Comparison of ENCODE assay signal across 33 mouse cellular contexts in the genomic region with DNA sequence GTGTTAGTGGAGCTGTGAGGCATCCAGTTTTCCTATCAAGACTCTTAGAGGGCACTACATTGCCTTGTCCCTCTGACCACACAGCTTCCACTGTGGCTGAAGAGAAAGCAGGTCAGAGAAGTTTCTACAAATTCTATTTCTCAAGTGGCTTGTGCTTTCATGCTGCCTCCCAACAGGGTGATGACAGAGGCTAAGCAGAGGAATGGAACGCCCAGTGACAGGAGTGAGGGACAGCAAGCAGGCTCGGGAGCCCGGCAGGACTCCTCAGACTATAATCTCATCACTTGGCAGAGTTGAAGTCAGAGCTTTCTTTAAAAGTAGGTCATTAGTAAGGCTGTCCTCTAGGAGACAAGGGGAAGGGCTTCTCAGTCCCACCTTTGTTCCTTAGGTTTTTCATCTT. TPM values are rescaled to one million over a fixed set of nuclear protein-coding genes. Genes with fewer than 3 reads are reported as not detected.
DNase-seq lines count a peak whose midpoint lies in the region; ATAC-seq and TF ChIP-seq lines count a peak whose summit lies in the region.
"Had no signal": no experiment of that assay in that cellular context is flagged by ENCODE, and none has a peak within 500 bp of the region (broad histone marks: within the 10 kb centered on the region; RNA-seq: fewer than 3 reads in every experiment).

No protein-coding gene starts in this region.

- no peak overlapping the region for H3K27ac ChIP-seq in heart, embryonic 10.5 days
- H3K27ac ChIP-seq in heart, embryonic 13.5 days (replicated peaks): peak overlapping the region; percentile 31; the same call in 1 of the 2 replicates
- no peak overlapping the region for H3K27ac ChIP-seq in heart, embryonic 16.5 days (ENCODE audit: low read length)
- no peak overlapping the region for H3K27ac ChIP-seq in stomach, postnatal 0 days (replicated peaks)
- H3K27ac ChIP-seq: embryonic facial prominence, embryonic 12.5 days; embryonic facial prominence, embryonic 15.5 days; gastrocnemius, adult 2 months; hindbrain, embryonic 10.5 days; hindbrain, embryonic 13.5 days; intestine, embryonic 15.5 days had no signal

- no peak for TF ChIP-seq EP300 in stomach, postnatal 0 days (optimal IDR thresholded peaks at IDR 0.05)

- peaks cover 10% of the 10 kb centered on the region; the same call in 1 of the 2 replicates for H3K27me3 ChIP-seq in heart, embryonic 10.5 days (ENCODE audit: insufficient read depth, poor library complexity, severe bottlenecking)
- H3K27me3 ChIP-seq in heart, embryonic 13.5 days (replicated peaks): peaks cover 17% of the 10 kb centered on the region
- peaks cover 3% of the 10 kb centered on the region; the same call in 1 of the 2 replicates for H3K27me3 ChIP-seq in heart, embryonic 16.5 days (ENCODE audit: control insufficient read depth, insufficient read depth, low read length)
- H3K27me3 ChIP-seq in stomach, postnatal 0 days (ENCODE audit: control insufficient read depth, insufficient read depth, low read length): no peaks in the 10 kb centered on the region
- H3K27me3 ChIP-seq: CH12.LX; embryonic facial prominence, embryonic 15.5 days; intestine, embryonic 15.5 days; Patski had no signal

- H3K36me3 ChIP-seq in heart, embryonic 10.5 days: no peaks in the 10 kb centered on the region
- H3K36me3 ChIP-seq in heart, embryonic 13.5 days: no peaks in the 10 kb centered on the region
- no peaks in the 10 kb centered on the region for H3K36me3 ChIP-seq in heart, embryonic 16.5 days (ENCODE audit: control insufficient read depth, insufficient read depth)
- H3K36me3 ChIP-seq in stomach, postnatal 0 days (ENCODE audit: control insufficient read depth, insufficient read depth, low read length): no peaks in the 10 kb centered on the region
- H3K36me3 ChIP-seq: embryonic facial prominence, embryonic 12.5 days; embryonic facial prominence, embryonic 15.5 days; G1E; hindbrain, embryonic 10.5 days; hindbrain, embryonic 13.5 days; intestine, embryonic 15.5 days had no signal

- H3K9me3 ChIP-seq in heart, embryonic 10.5 days: no peaks in the 10 kb centered on the region
- H3K9me3 ChIP-seq in heart, embryonic 13.5 days: no peaks in the 10 kb centered on the region
- no peaks in the 10 kb centered on the region for H3K9me3 ChIP-seq in heart, embryonic 16.5 days (replicated peaks; ENCODE audit: control insufficient read depth, low read length)
- no peaks in the 10 kb centered on the region for H3K9me3 ChIP-seq in stomach, postnatal 0 days (ENCODE audit: control insufficient read depth, low read length)
- H3K9me3 ChIP-seq: embryonic facial prominence, embryonic 12.5 days; embryonic facial prominence, embryonic 15.5 days; hindbrain, embryonic 10.5 days; hindbrain, embryonic 13.5 days; intestine, embryonic 15.5 days had no signal

- peaks cover 25% of the 10 kb centered on the region for H3K4me1 ChIP-seq in heart, embryonic 10.5 days
- H3K4me1 ChIP-seq in heart, embryonic 13.5 days: peaks cover 24% of the 10 kb centered on the region
- H3K4me1 ChIP-seq in heart, embryonic 16.5 days (ENCODE audit: control insufficient read depth, insufficient read depth, low read length): peaks cover 8% of the 10 kb centered on the region
- H3K4me1 ChIP-seq in stomach, postnatal 0 days (replicated peaks; ENCODE audit: control insufficient read depth, insufficient read depth): no peaks in the 10 kb centered on the region

- DNase-seq in heart, embryonic 10.5 days (ENCODE audit: low spot score): peak; percentile 84
- DNase-seq in heart, adult 8-10 months (ENCODE audit: low spot score): no peak
- no peak for DNase-seq in heart, adult 9 months (ENCODE audit: low spot score in 2 of 2)
- DNase-seq in stomach, postnatal 0 days (ENCODE audit: low spot score): peak; percentile 11
- DNase-seq in embryo, embryonic 10 days (ENCODE audit: low spot score): no peak
- DNase-seq: adrenal gland, postnatal 10 days; adrenal gland, postnatal 36 days; B cell, adult 2 months; cerebellum, adult 18-20 months; cerebellum, adult 9-10 months; cerebellum, postnatal 14 days; forebrain, postnatal 0 days; gastrocnemius, adult 2 months; gastrocnemius, postnatal 14 days; kidney, adult 11 months; kidney, adult 9 months had no signal

- no peak overlapping the region for H3K9ac ChIP-seq in heart, embryonic 13.5 days
- H3K9ac ChIP-seq in heart, embryonic 16.5 days (ENCODE audit: low read length): no peak overlapping the region
- H3K9ac ChIP-seq in stomach, postnatal 0 days (ENCODE audit: low read length): no peak overlapping the region
- H3K9ac ChIP-seq: embryonic facial prominence, embryonic 12.5 days; embryonic facial prominence, embryonic 15.5 days; forebrain, postnatal 0 days; hindbrain, embryonic 13.5 days; intestine, embryonic 15.5 days had no signal

- TF ChIP-seq CTCF in stomach, postnatal 0 days (IDR thresholded peaks at IDR 0.05; ENCODE audit: low read depth): no peak

- no peak overlapping the region for H3K4me3 ChIP-seq in heart, embryonic 10.5 days
- no peak overlapping the region for H3K4me3 ChIP-seq in heart, embryonic 13.5 days
- H3K4me3 ChIP-seq in heart, embryonic 16.5 days (ENCODE audit: low read length): no peak overlapping the region
- H3K4me3 ChIP-seq in stomach, postnatal 0 days (ENCODE audit: low read depth, low read length): no peak overlapping the region
- H3K4me3 ChIP-seq: embryonic facial prominence, embryonic 12.5 days; embryonic facial prominence, embryonic 15.5 days; gastrocnemius, adult 2 months; hindbrain, embryonic 10.5 days; hindbrain, embryonic 13.5 days; intestine, embryonic 15.5 days had no signal

- 16% methylated on average over 3 of the region's 3 CpGs for WGBS in heart, embryonic 10.5 days
- WGBS in heart, embryonic 13.5 days: 24% methylated on average over 3 of the region's 3 CpGs
- 19% methylated on average over 3 of the region's 3 CpGs for WGBS in heart, embryonic 16.5 days
- WGBS in stomach, postnatal 0 days: 64% methylated on average over 3 of the region's 3 CpGs

- ATAC-seq in heart, embryonic 13.5 days (ENCODE audit: extremely low read depth, insufficient number of reproducible peaks, low FRiP score, low TSS enrichment): no peak; the same call in 1 of the 2 replicates
- peak; percentile 77 for ATAC-seq in heart, embryonic 16.5 days (replicated peaks; ENCODE audit: extremely low read depth, insufficient read depth, low FRiP score)
- ATAC-seq in stomach, postnatal 0 days (ENCODE audit: low FRiP score, low TSS enrichment): no peak
- ATAC-seq: forebrain, embryonic 14.5 days; forebrain, postnatal 0 days; hindbrain, embryonic 16.5 days; intestine, embryonic 15.5 days; Patski had no signal

- peak overlapping the region; percentile 46 for H3K4me2 ChIP-seq in heart, embryonic 13.5 days
- H3K4me2 ChIP-seq in heart, embryonic 16.5 days (ENCODE audit: low read depth, low read length): peak overlapping the region; percentile 36; the same call in 1 of the 2 replicates
- H3K4me2 ChIP-seq in stomach, postnatal 0 days (replicated peaks; ENCODE audit: low read depth): no peak overlapping the region
- H3K4me2 ChIP-seq: embryonic facial prominence, embryonic 12.5 days; embryonic facial prominence, embryonic 15.5 days; hindbrain, embryonic 13.5 days; intestine, embryonic 15.5 days had no signal

RNA-seq across cellular contexts. Expression of gene Cyb5r2, which starts 1.9 kb away (rescaled TPM):
- 1.2 and 1.3 TPM in 2 replicates for polyA plus RNA-seq in heart, embryonic 10.5 days (2016; fragmentation: Nextera tagmentation; extraction: Ambion mirVana)
- total RNA-seq in heart, adult 8-10 months (2022): under 1 TPM in 1 of 4 experiments, not detected in 3; 0.16 TPM
- polyA plus RNA-seq in heart, embryonic 13.5 days (2015; fragmentation: Nextera tagmentation; extraction: Ambion mirVana): 0.69 and 0.98 TPM in 2 replicates
- polyA plus RNA-seq in heart, embryonic 16.5 days (2015; fragmentation: Nextera tagmentation; extraction: Ambion mirVana): 0.80 and 0.87 TPM in 2 replicates
- polyA plus RNA-seq in stomach, postnatal 0 days (2015; fragmentation: Nextera tagmentation; extraction: Ambion mirVana): 0.04 and 0.08 TPM in 2 replicates
- total RNA-seq: adrenal gland, adult 18-20 months; adrenal gland, postnatal 10 days; adrenal gland, postnatal 36 days; forebrain, postnatal 0 days; G1E; heart, adult 18-20 months had no signal
- polyA plus RNA-seq: forebrain, embryonic 14.5 days; G1E; hindbrain, embryonic 13.5 days; Patski had no signal

RNA-seq across cellular contexts. Expression of gene Ovch2, which starts 45.1 kb away (rescaled TPM):
- not detected in 2 replicates for polyA plus RNA-seq in heart, embryonic 10.5 days (2016; fragmentation: Nextera tagmentation; extraction: Ambion mirVana)
- not detected for total RNA-seq in heart, adult 8-10 months (2022)
- polyA plus RNA-seq in heart, embryonic 13.5 days (2015; fragmentation: Nextera tagmentation; extraction: Ambion mirVana): not detected in 2 replicates
- not detected in 2 replicates for polyA plus RNA-seq in heart, embryonic 16.5 days (2015; fragmentation: Nextera tagmentation; extraction: Ambion mirVana)
- polyA plus RNA-seq in stomach, postnatal 0 days (2015; fragmentation: Nextera tagmentation; extraction: Ambion mirVana): not detected in 2 replicates
- total RNA-seq: adrenal gland, adult 18-20 months; adrenal gland, postnatal 10 days; adrenal gland, postnatal 36 days; CH12.LX; forebrain, postnatal 0 days; G1E; gastrocnemius, adult 2 months; gastrocnemius, postnatal 14 days; gastrocnemius, postnatal 4 days; heart, adult 18-20 months had no signal
- polyA plus RNA-seq: embryonic facial prominence, embryonic 12.5 days; embryonic facial prominence, embryonic 15.5 days; forebrain, embryonic 11.5 days; forebrain, embryonic 14.5 days; forebrain, postnatal 0 days; frontal cortex, adult 2 months; G1E; hindbrain, embryonic 10.5 days; hindbrain, embryonic 13.5 days; hindbrain, embryonic 16.5 days; intestine, embryonic 15.5 days; Patski had no signal

RNA-seq across cellular contexts. Expression of gene Olfr467, which starts 56.2 kb away (rescaled TPM):
- polyA plus RNA-seq in heart, embryonic 10.5 days (2016; fragmentation: Nextera tagmentation; extraction: Ambion mirVana): not detected in 2 replicates
- not detected for total RNA-seq in heart, adult 8-10 months (2022)
- polyA plus RNA-seq in heart, embryonic 13.5 days (2015; fragmentation: Nextera tagmentation; extraction: Ambion mirVana): not detected in 2 replicates
- not detected in 2 replicates for polyA plus RNA-seq in heart, embryonic 16.5 days (2015; fragmentation: Nextera tagmentation; extraction: Ambion mirVana)
- polyA plus RNA-seq in stomach, postnatal 0 days (2015; fragmentation: Nextera tagmentation; extraction: Ambion mirVana): not detected in 2 replicates
- total RNA-seq: adrenal gland, adult 18-20 months; adrenal gland, postnatal 10 days; adrenal gland, postnatal 36 days; CH12.LX; forebrain, postnatal 0 days; G1E; gastrocnemius, adult 2 months; gastrocnemius, postnatal 14 days; gastrocnemius, postnatal 4 days; heart, adult 18-20 months had no signal
- polyA plus RNA-seq: embryonic facial prominence, embryonic 12.5 days; embryonic facial prominence, embryonic 15.5 days; forebrain, embryonic 11.5 days; forebrain, embryonic 14.5 days; forebrain, postnatal 0 days; frontal cortex, adult 2 months; G1E; hindbrain, embryonic 10.5 days; hindbrain, embryonic 13.5 days; hindbrain, embryonic 16.5 days; intestine, embryonic 15.5 days; Patski had no signal

Comparison
In these comparisons a context has a peak if more than half of its experiments do, and no peak if none do; other contexts are left out.
1. DNase-seq: peak in heart, embryonic 10.5 days (single experiment) and stomach, postnatal 0 days (single experiment); none in heart, adult 8-10 months (single experiment), heart, adult 9 months (0 of 2) and embryo, embryonic 10 days (single experiment).